In genomic region chr14:74601333-74602087, GRCm38 (mm10) we compare ENCODE assay signal across 20 mouse cellular contexts. TPM values are rescaled to one million over a fixed set of nuclear protein-coding genes. Genes with fewer than 3 reads are reported as not detected.
DNase-seq lines count a peak whose midpoint lies in the region; ATAC-seq lines count a peak whose summit lies in the region.
"Had no signal": no experiment of that assay in that cellular context is flagged by ENCODE, and none has a peak within 500 bp of the region (broad histone marks: within the 10 kb centered on the region; RNA-seq: fewer than 3 reads in every experiment).

No protein-coding gene starts in this region.

- ATAC-seq in frontal cortex, adult (ENCODE audit: low TSS enrichment): peak; percentile 74
- peak; percentile 75 for ATAC-seq in lung, embryonic 16.5 days (ENCODE audit: low read depth)
- ATAC-seq: activated CD4-positive, CD25-positive, alpha-beta regulatory T cell, adult 4 months; forebrain, embryonic 16.5 days; Patski had no signal

- H3K36me3 ChIP-seq in lung, embryonic 16.5 days (ENCODE audit: control insufficient read depth, insufficient read depth, low read length): no peaks in the 10 kb centered on the region
- H3K36me3 ChIP-seq: embryonic facial prominence, embryonic 13.5 days; forebrain, embryonic 12.5 days; heart, embryonic 12.5 days; hindbrain, embryonic 10.5 days had no signal

- no peak for DNase-seq in frontal cortex, postnatal 10 days (ENCODE audit: low spot score in 2 of 2)
- peak; percentile 30 for DNase-seq in layer of hippocampus, adult 9-11 months
- DNase-seq in layer of hippocampus, adult 9-10 months (ENCODE audit: low spot score): no peak
- no peak for DNase-seq in lung, postnatal 14 days
- DNase-seq in cerebellum, adult 9-11 months: no peak
- DNase-seq: adrenal gland, postnatal 14 days; cerebellum, adult 2 months; cerebellum, postnatal 14 days; gastrocnemius, adult 2 months; gastrocnemius, postnatal 25 days had no signal

- no peak overlapping the region for H3K9ac ChIP-seq in lung, embryonic 16.5 days (ENCODE audit: low read length)
- H3K9ac ChIP-seq: embryonic facial prominence, embryonic 13.5 days; forebrain, embryonic 12.5 days; heart, embryonic 12.5 days; hindbrain, embryonic 14.5 days had no signal

- H3K4me3 ChIP-seq in lung, embryonic 16.5 days (ENCODE audit: low read length): no peak overlapping the region
- H3K4me3 ChIP-seq: embryonic facial prominence, embryonic 13.5 days; forebrain, embryonic 12.5 days; gastrocnemius, adult 2 months; heart, embryonic 12.5 days; hindbrain, embryonic 10.5 days had no signal

- H3K9me3 ChIP-seq in lung, embryonic 16.5 days (ENCODE audit: control insufficient read depth, low read length): no peaks in the 10 kb centered on the region
- H3K9me3 ChIP-seq: embryonic facial prominence, embryonic 13.5 days; forebrain, embryonic 12.5 days; heart, embryonic 12.5 days; hindbrain, embryonic 10.5 days had no signal

- peak overlapping the region; percentile 87 for H3K27ac ChIP-seq in lung, embryonic 16.5 days (ENCODE audit: low read length)
- H3K27ac ChIP-seq: embryonic facial prominence, embryonic 13.5 days; forebrain, embryonic 12.5 days; gastrocnemius, adult 2 months; hindbrain, embryonic 10.5 days; hindbrain, embryonic 14.5 days had no signal

- H3K27me3 ChIP-seq in lung, embryonic 16.5 days (ENCODE audit: control insufficient read depth, insufficient read depth, low read depth, low read length): no peaks in the 10 kb centered on the region
- H3K27me3 ChIP-seq: embryonic facial prominence, embryonic 13.5 days; forebrain, embryonic 12.5 days; heart, embryonic 12.5 days; Patski had no signal

- WGBS in lung, embryonic 16.5 days: 40% methylated on average over 5 of the region's 5 CpGs

- no peak overlapping the region for H3K4me2 ChIP-seq in lung, embryonic 16.5 days (ENCODE audit: low read depth, low read length)
- H3K4me2 ChIP-seq: embryonic facial prominence, embryonic 13.5 days; forebrain, embryonic 12.5 days; heart, embryonic 12.5 days; hindbrain, embryonic 14.5 days had no signal

- H3K4me1 ChIP-seq in lung, embryonic 16.5 days (replicated peaks; ENCODE audit: control insufficient read depth, insufficient read depth, low read length): peaks cover 7% of the 10 kb centered on the region; the same call in 1 of the 2 replicates
- H3K4me1 ChIP-seq: embryonic facial prominence, embryonic 13.5 days; forebrain, embryonic 12.5 days; heart, embryonic 12.5 days; hindbrain, embryonic 10.5 days had no signal

RNA-seq across cellular contexts. Expression of gene Htr2a, which starts 39.1 kb away (rescaled TPM):
- 0.77 and 0.78 TPM in 2 replicates for polyA plus RNA-seq in lung, embryonic 16.5 days (2015; fragmentation: Nextera tagmentation; extraction: Ambion mirVana)
